Mouse (Mus musculus) lung, embryonic 16.5 days (tissue): Measurements from ENCODE around the gene Dchs1. TPM values are rescaled to one million over a fixed set of nuclear protein-coding genes. Genes with fewer than 3 reads are reported as not detected.
"Not testable (repeated sequence)": the region's sequence is repeated elsewhere in the genome, so short reads cannot be mapped to it uniquely, and the experiment has no call there.

Experiments used
- ATAC-seq: fragments of 200-750 bp; cut with Nextera tagmentation; 2 replicates; pipeline ENCODE4 v1.8.0; 2017; ENCODE audit warnings: low read depth, mild to moderate bottlenecking, moderate library complexity
- H3K27ac ChIP-seq: fragments of 300-500 bp; sonication (generic); 2 replicates; pipeline ENCODE4 v1.5.1; 2014; ENCODE audit warnings: mild to moderate bottlenecking, control low read depth, low read length
- H3K27me3 ChIP-seq: fragments of 300-500 bp; sonication (generic); 2 replicates; pipeline ENCODE4 v1.6.1; 2014; ENCODE audit warnings: low read depth, low read length, mixed read lengths; ENCODE audit not compliant: control insufficient read depth, insufficient read depth
- H3K36me3 ChIP-seq: fragments of 300-500 bp; sonication (generic); 2 replicates; pipeline ENCODE4 v1.6.1; 2014; ENCODE audit warnings: low read length; ENCODE audit not compliant: control insufficient read depth, insufficient read depth
- H3K4me1 ChIP-seq: fragments of 300-500 bp; sonication (generic); replicated peaks from 2 replicates; pipeline ENCODE4 v1.6.1; 2014; ENCODE audit warnings: low read length, mixed read lengths; ENCODE audit not compliant: control insufficient read depth, insufficient read depth
- H3K4me2 ChIP-seq: fragments of 300-500 bp; sonication (generic); 2 replicates; pipeline ENCODE4 v1.6.1; 2014; ENCODE audit warnings: low read depth, low read length, control low read depth
- H3K4me3 ChIP-seq: fragments of 300-500 bp; sonication (generic); 2 replicates; pipeline ENCODE4 v1.5.1; 2014; ENCODE audit warnings: mild to moderate bottlenecking, low read length, control low read depth
- H3K9ac ChIP-seq: fragments of 300-500 bp; sonication (generic); 2 replicates; pipeline ENCODE4 v1.6.1; 2014; ENCODE audit warnings: low read length, control low read depth
- H3K9me3 ChIP-seq: fragments of 300-500 bp; sonication (generic); 2 replicates; pipeline ENCODE4 v1.6.1; 2016; ENCODE audit warnings: low read length; ENCODE audit not compliant: control insufficient read depth
- WGBS: fragments of 180-500 bp; shearing (Covaris S2); extraction: QIAGEN DNeasy Blood & Tissue Kit; methylation state at CpG from one replicate; pipeline ENCODE4 v1.1.7; 2014; 5-methylcytosine and 5-hydroxymethylcytosine counted together
- polyA plus RNA-seq: library from polyadenylated mRNA; unstranded; fragments of >200 nt; fragmentation: Nextera tagmentation; extraction: Ambion mirVana; gene quantifications from 2 replicates; pipeline ENCODE4 v1.2.1, GENCODE M21; 2015

Gene Dchs1
- polyA plus RNA-seq, 1 experiment from 2014 or later, result 7.1 TPM

- Histone ChIP-seq H3K36me3 (peaks cover 21% of the 10 kb centered on the region; the same call in 1 of the 2 replicates), H3K4me1 (peaks cover 31% of the 10 kb centered on the region), H3K27ac (no peak overlapping the region; the same call in 1 of the 2 replicates), H3K4me2 (no peak overlapping the region), H3K9ac (no peak overlapping the region; the same call in 1 of the 2 replicates), H3K4me3 (no peak overlapping the region), H3K9me3 (no peaks in the 10 kb centered on the region), H3K27me3 (no peaks in the 10 kb centered on the region)
- ATAC-seq, result no peak
- whole genome bisulfite sequencing, result 82% methylated on average over 13 of the region's 13 CpGs
Measured at GRCm38 (mm10) chr7:105740089-105740795, 47.2 kb downstream of the Dchs1 start.

GRCm38 (mm10) chr7:105738948-105739347 lies 48.5 kb downstream of the Dchs1 start:
- Histone ChIP-seq H3K4me2 (peak overlapping the region; percentile 78), H3K27ac (peak overlapping the region; percentile 98), H3K9me3 (no peaks in the 10 kb centered on the region), H3K36me3 (peaks cover 27% of the 10 kb centered on the region), H3K27me3 (no peaks in the 10 kb centered on the region), H3K4me1 (peaks cover 38% of the 10 kb centered on the region), H3K9ac (peak overlapping the region; percentile 62), H3K4me3 (peak overlapping the region; percentile 41)
- 13% methylated on average over 3 of the region's 3 CpGs for WGBS
- peak; percentile 81 for ATAC-seq

GRCm38 (mm10) chr7:105738286-105738685 lies 49.2 kb downstream of the Dchs1 start:
- 63% methylated on average over 2 of the region's 2 CpGs for WGBS
- Histone ChIP-seq H3K36me3 (peaks cover 34% of the 10 kb centered on the region), H3K9me3 (no peaks in the 10 kb centered on the region), H3K27me3 (no peaks in the 10 kb centered on the region), H3K4me1 (peaks cover 35% of the 10 kb centered on the region), H3K27ac (peak overlapping the region; percentile 98), H3K4me2 (peak overlapping the region; percentile 78), H3K4me3 (peak overlapping the region; percentile 41), H3K9ac (peak overlapping the region; percentile 62)
- ATAC-seq, result no peak

- Histone ChIP-seq H3K4me1 (peaks cover 30% of the 10 kb centered on the region), H3K9me3 (no peaks in the 10 kb centered on the region), H3K27ac (peak overlapping the region; percentile 95), H3K27me3 (no peaks in the 10 kb centered on the region), H3K4me3 (peak overlapping the region; percentile 91), H3K36me3 (peaks cover 37% of the 10 kb centered on the region), H3K9ac (peak overlapping the region; percentile 94), H3K4me2 (peak overlapping the region; percentile 78)
- WGBS, result 18% methylated on average over 3 of the region's 3 CpGs
- no peak for ATAC-seq
Measured at GRCm38 (mm10) chr7:105737648-105738047, 49.8 kb downstream of the Dchs1 start.

- Histone ChIP-seq H3K9ac (peak within 1 kb of the TSS; percentile 94), H3K4me1 (peaks cover 30% of the 10 kb centered on the region), H3K9me3 (no peaks in the 10 kb centered on the region), H3K27ac (peak within 1 kb of the TSS; percentile 98), H3K36me3 (peaks cover 33% of the 10 kb centered on the region), H3K4me2 (peak within 1 kb of the TSS; percentile 78), H3K27me3 (no peaks in the 10 kb centered on the region), H3K4me3 (peak within 1 kb of the TSS; percentile 91)
- WGBS, result under 1% methylated on average over 30 of the region's 30 CpGs
- ATAC-seq, result peak; percentile 6; the same call in 1 of the 2 replicates
Measured at GRCm38 (mm10) chr7:105736911-105737521, 50.4 kb downstream of the Dchs1 start, which contains the start of gene Rrp8. Gene Rrp8, minus strand, starts transcription at chr7:105737385.

- peak; percentile 96 for ATAC-seq
- Histone ChIP-seq H3K4me3 (peak within 1 kb of the TSS; percentile 91), H3K4me1 (peaks cover 30% of the 10 kb centered on the region), H3K9me3 (no peaks in the 10 kb centered on the region), H3K27me3 (no peaks in the 10 kb centered on the region), H3K4me2 (peak within 1 kb of the TSS; percentile 78), H3K27ac (peak within 1 kb of the TSS; percentile 95), H3K9ac (peak within 1 kb of the TSS; percentile 94), H3K36me3 (peaks cover 32% of the 10 kb centered on the region)
- WGBS, result under 1% methylated on average over 48 of the region's 62 CpGs
Measured at GRCm38 (mm10) chr7:105736264-105736901, 51.1 kb downstream of the Dchs1 start, which contains the start of gene Ilk. Gene Ilk, plus strand, starts transcription at chr7:105736592.

GRCm38 (mm10) chr7:105735464-105735863 lies 52.0 kb downstream of the Dchs1 start:
- H3K36me3 ChIP-seq, result peaks cover 30% of the 10 kb centered on the region
- peak overlapping the region; percentile 94 for H3K9ac ChIP-seq
- H3K27me3 ChIP-seq, ATAC-seq, H3K9me3 ChIP-seq: not testable (repeated sequence)
- peak overlapping the region; percentile 95 for H3K27ac ChIP-seq
- peak overlapping the region; percentile 91 for H3K4me3 ChIP-seq
- H3K4me1 ChIP-seq, result peaks cover 30% of the 10 kb centered on the region
- peak overlapping the region; percentile 68 for H3K4me2 ChIP-seq
- 42% methylated on average over 3 of the region's 4 CpGs for WGBS

GRCm38 (mm10) chr7:105734826-105735225 lies 52.6 kb downstream of the Dchs1 start:
- peak overlapping the region; percentile 68; the same call in 1 of the 2 replicates for H3K4me2 ChIP-seq
- H3K36me3 ChIP-seq, result peaks cover 27% of the 10 kb centered on the region

GRCm38 (mm10) chr7:105733836-105734235 lies 53.6 kb downstream of the Dchs1 start:
- no peak for ATAC-seq
- Histone ChIP-seq H3K36me3 (peaks cover 31% of the 10 kb centered on the region), H3K4me3 (no peak overlapping the region), H3K9ac (no peak overlapping the region), H3K27ac (no peak overlapping the region), H3K4me2 (no peak overlapping the region), H3K9me3 (no peaks in the 10 kb centered on the region), H3K4me1 (peaks cover 23% of the 10 kb centered on the region), H3K27me3 (no peaks in the 10 kb centered on the region)
- WGBS, result 93% methylated on average over 11 of the region's 11 CpGs

More at GRCm38 (mm10) chr7:105734826-105735225, 52.6 kb downstream of the Dchs1 start:
- Histone ChIP-seq H3K4me1 (peaks cover 30% of the 10 kb centered on the region), H3K4me3 (no peak overlapping the region), H3K9ac (peak overlapping the region; percentile 42; the same call in 1 of the 2 replicates), H3K27me3 (no peaks in the 10 kb centered on the region), H3K27ac (no peak overlapping the region), H3K9me3 (no peaks in the 10 kb centered on the region)
- 78% methylated on average over 8 of the region's 8 CpGs for WGBS
- ATAC-seq, result no peak
